Comparison of ENCODE assay signal across 24 mouse cellular contexts in the genomic region with DNA sequence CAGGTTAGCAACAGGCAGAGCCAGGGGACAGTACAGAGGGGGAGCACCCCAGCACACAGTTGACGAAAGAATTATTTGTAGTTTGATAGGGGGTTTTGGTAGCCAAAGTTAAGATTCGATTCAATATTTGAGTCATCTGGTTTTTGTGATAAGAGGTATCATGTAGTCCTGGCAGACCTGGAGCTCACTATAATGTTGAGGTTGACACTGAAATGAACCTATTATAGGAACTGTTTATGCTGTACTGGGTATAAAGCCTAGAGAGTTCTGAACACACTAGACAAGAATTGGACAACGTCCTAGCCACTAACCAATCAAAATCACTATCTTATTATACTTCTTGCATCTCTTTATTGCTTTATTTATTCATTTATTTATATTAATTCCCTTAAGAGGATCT.
A peak's percentile ranks its signal among the peaks of the same experiment; 100 is the strongest.
DNase-seq lines count a peak whose midpoint lies in the region; ATAC-seq and TF ChIP-seq lines count a peak whose summit lies in the region.
"Had no signal": no experiment of that assay in that cellular context is flagged by ENCODE, and none has a peak within 500 bp of the region (broad histone marks: within the 10 kb centered on the region; RNA-seq: fewer than 3 reads in every experiment).

No protein-coding gene starts in this region.

- no peaks in the 10 kb centered on the region for H3K9me3 ChIP-seq in liver, embryonic 13.5 days (replicated peaks)
- H3K9me3 ChIP-seq in liver, embryonic 11.5 days (ENCODE audit: control insufficient read depth, low read length), result no peaks in the 10 kb centered on the region
- H3K9me3 ChIP-seq: embryonic facial prominence, embryonic 10.5 days; embryonic facial prominence, embryonic 12.5 days; forebrain, embryonic 13.5 days; forebrain, embryonic 15.5 days had no signal

- TF ChIP-seq EP300 in heart, adult 2 months (IDR thresholded peaks at IDR 0.05; ENCODE audit: insufficient read depth, low read depth, low read length), result no peak

- no peak for DNase-seq in liver, embryonic 13.5 days
- DNase-seq in liver, embryonic 11.5 days (ENCODE audit: low spot score), result no peak
- DNase-seq in heart, adult 2 months, result no peak
- DNase-seq: adrenal gland, adult 8-10 months; adrenal gland, postnatal 14 days; B cell, adult 2 months; cerebellum, adult 11 months; cerebellum, adult 18-20 months; cerebellum, adult 8-10 months; cerebellum, adult 9-11 months; cerebellum, postnatal 14 days; cerebellum, postnatal 36 days; forebrain, postnatal 0 days had no signal

- H3K4me3 ChIP-seq in liver, embryonic 13.5 days (replicated peaks), result no peak overlapping the region
- H3K4me3 ChIP-seq in liver, embryonic 11.5 days (ENCODE audit: low read depth, low read length), result no peak overlapping the region
- H3K4me3 ChIP-seq in heart, adult 2 months, result no peak overlapping the region
- H3K4me3 ChIP-seq: embryonic facial prominence, embryonic 10.5 days; embryonic facial prominence, embryonic 12.5 days; forebrain, embryonic 13.5 days; forebrain, embryonic 15.5 days had no signal

- H3K4me2 ChIP-seq in liver, embryonic 13.5 days, result no peak overlapping the region
- H3K4me2 ChIP-seq in liver, embryonic 11.5 days, result no peak overlapping the region
- H3K4me2 ChIP-seq: embryonic facial prominence, embryonic 12.5 days; forebrain, embryonic 13.5 days; forebrain, embryonic 15.5 days had no signal

- 46% methylated on average over 3 of the region's 3 CpGs for WGBS in liver, embryonic 13.5 days (ENCODE audit: insufficient replicate concordance)
- WGBS in liver, embryonic 11.5 days, result 72% methylated on average over 3 of the region's 3 CpGs
- WGBS in heart, adult 2 months, result 65% methylated on average over 3 of the region's 3 CpGs

- H3K27me3 ChIP-seq in liver, embryonic 13.5 days, result no peaks in the 10 kb centered on the region
- no peaks in the 10 kb centered on the region for H3K27me3 ChIP-seq in liver, embryonic 11.5 days (replicated peaks; ENCODE audit: control insufficient read depth, insufficient read depth, low read length)
- H3K27me3 ChIP-seq in heart, adult 2 months (ENCODE audit: control insufficient read depth, insufficient read depth, low read length), result no peaks in the 10 kb centered on the region
- H3K27me3 ChIP-seq: CH12.LX; embryonic facial prominence, embryonic 12.5 days; forebrain, embryonic 13.5 days; forebrain, embryonic 15.5 days; Patski had no signal

- no peaks in the 10 kb centered on the region for H3K79me2 ChIP-seq in heart, adult 2 months (replicated peaks; ENCODE audit: control insufficient read depth, insufficient read depth, low read length)

- TF ChIP-seq CTCF in heart, adult 2 months (IDR thresholded peaks at IDR 0.05), result no peak

- peak; percentile 43; the same call in 1 of the 2 replicates for ATAC-seq in liver, embryonic 13.5 days (ENCODE audit: low read depth)
- ATAC-seq in liver, embryonic 11.5 days (replicated peaks; ENCODE audit: low FRiP score), result no peak
- ATAC-seq in common myeloid progenitor, adult 5-6 weeks (replicated peaks; ENCODE audit: low read depth, poor library complexity, severe bottlenecking), result 0 out of 2 replicates have a peak, but pooled peaks have one; percentile 18
- ATAC-seq in megakaryocyte-erythroid progenitor cell, adult 5-6 weeks (replicated peaks; ENCODE audit: low FRiP score, low TSS enrichment, poor library complexity, severe bottlenecking), result peak; percentile 57
- ATAC-seq: activated CD4-positive, CD25-positive, alpha-beta regulatory T cell, adult 4 months; CD4-positive, CD25-positive, alpha-beta regulatory T cell, adult 4 months; forebrain, embryonic 13.5 days; forebrain, embryonic 15.5 days; forebrain, postnatal 0 days; Patski had no signal

- H3K9ac ChIP-seq in liver, embryonic 13.5 days, result no peak overlapping the region
- H3K9ac ChIP-seq in liver, embryonic 11.5 days (ENCODE audit: low read depth, low read length), result no peak overlapping the region
- H3K9ac ChIP-seq in heart, adult 2 months (ENCODE audit: low read depth, low read length), result no peak overlapping the region
- H3K9ac ChIP-seq: embryonic facial prominence, embryonic 12.5 days; forebrain, embryonic 13.5 days; forebrain, embryonic 15.5 days; forebrain, postnatal 0 days had no signal

- H3K36me3 ChIP-seq in liver, embryonic 13.5 days, result no peaks in the 10 kb centered on the region
- no peaks in the 10 kb centered on the region for H3K36me3 ChIP-seq in liver, embryonic 11.5 days (ENCODE audit: control insufficient read depth, insufficient read depth, low read length)
- H3K36me3 ChIP-seq in heart, adult 2 months (ENCODE audit: control insufficient read depth, insufficient read depth, low read length), result no peaks in the 10 kb centered on the region
- H3K36me3 ChIP-seq: embryonic facial prominence, embryonic 10.5 days; embryonic facial prominence, embryonic 12.5 days; forebrain, embryonic 15.5 days; G1E had no signal

- H3K27ac ChIP-seq in liver, embryonic 13.5 days, result no peak overlapping the region
- H3K27ac ChIP-seq in liver, embryonic 11.5 days (ENCODE audit: low read depth, low read length), result no peak overlapping the region
- H3K27ac ChIP-seq in heart, adult 2 months, result no peak overlapping the region
- H3K27ac ChIP-seq: embryonic facial prominence, embryonic 10.5 days; embryonic facial prominence, embryonic 12.5 days; forebrain, embryonic 13.5 days; forebrain, embryonic 15.5 days had no signal

- intact Hi-C loops in heart, adult 2 months (cut with DNase I), result no loop called here

- H3K4me1 ChIP-seq in liver, embryonic 13.5 days (replicated peaks), result no peaks in the 10 kb centered on the region
- no peaks in the 10 kb centered on the region for H3K4me1 ChIP-seq in liver, embryonic 11.5 days (replicated peaks; ENCODE audit: control insufficient read depth, insufficient read depth, low read length)
- H3K4me1 ChIP-seq in heart, adult 2 months (ENCODE audit: control insufficient read depth, insufficient read depth, low read length), result peaks cover under 1% of the 10 kb centered on the region
- H3K4me1 ChIP-seq: embryonic facial prominence, embryonic 10.5 days; embryonic facial prominence, embryonic 12.5 days; forebrain, embryonic 13.5 days; forebrain, embryonic 15.5 days had no signal

- no peak for TF ChIP-seq POLR2A in heart, adult 2 months (IDR thresholded peaks at IDR 0.05; ENCODE audit: insufficient read depth, low read depth, low read length)
